Mouse (Mus musculus): ENCODE data around the gene Fxr2.

DNA sequence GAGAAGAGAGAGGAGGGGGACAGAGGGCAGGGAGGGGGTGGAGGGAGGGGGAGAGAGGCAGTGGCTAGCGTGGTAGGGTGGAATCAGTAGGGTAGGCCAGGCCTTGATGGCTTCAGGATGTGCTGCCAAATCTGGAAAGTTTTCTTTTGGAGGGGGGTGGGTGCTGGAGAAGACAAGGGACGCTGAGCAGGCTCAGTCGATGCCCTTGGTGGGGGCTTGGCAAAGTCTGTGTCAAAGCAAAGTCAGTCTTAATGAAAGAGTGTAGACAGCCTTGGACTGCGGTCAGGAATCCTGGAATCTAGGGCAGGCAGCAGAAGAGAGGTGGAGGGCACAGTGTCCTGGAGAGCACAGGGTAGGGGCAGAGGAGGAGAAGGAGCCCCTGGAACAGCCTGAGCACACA is 21.9 kb upstream of the Fxr2 start:
- TF ChIP-seq CTCF (IDR thresholded peaks at IDR 0.05; ENCODE audit: low read depth, low read length) (no peak), POLR2A (IDR thresholded peaks at IDR 0.05; ENCODE audit: extremely low read depth, insufficient read depth, low read length) (no peak)
